Mouse (Mus musculus): ENCODE results near the gene Pecam1. TPM values are rescaled to one million over a fixed set of nuclear protein-coding genes. Genes with fewer than 3 reads are reported as not detected.

The Pecam1 gene
- polyA plus RNA-seq, 1 experiment from 2014 or later = 52.0 TPM

- WGBS (ENCODE audit: insufficient replicate concordance) = 69% methylated on average over 9 of the region's 9 CpGs
- no peak overlapping the region for H3K4me3 ChIP-seq (ENCODE audit: low read depth, low read length)
- no peaks in the 10 kb centered on the region for H3K9me3 ChIP-seq (replicated peaks; ENCODE audit: control insufficient read depth, low read length)
- no peak overlapping the region for H3K27ac ChIP-seq (ENCODE audit: low read depth, low read length)
- peaks cover 23% of the 10 kb centered on the region for H3K4me1 ChIP-seq (ENCODE audit: control insufficient read depth, insufficient read depth, low read length)
- H3K27me3 ChIP-seq (ENCODE audit: control insufficient read depth, insufficient read depth, low read length) = no peaks in the 10 kb centered on the region
- H3K9ac ChIP-seq (ENCODE audit: low read depth, low read length) = no peak overlapping the region
- H3K4me2 ChIP-seq = no peak overlapping the region
- ATAC-seq (replicated peaks; ENCODE audit: insufficient number of reproducible peaks, low FRiP score, low TSS enrichment) = no peak
- no peaks in the 10 kb centered on the region for H3K36me3 ChIP-seq (ENCODE audit: control insufficient read depth, insufficient read depth, low read length)
These were observed 45.9 kb downstream of the Pecam1 start for GRCm38 (mm10) chr11:106704399-106705111.

GRCm38 (mm10) chr11:106703931-106704330, 46.5 kb downstream of the Pecam1 start:
- no peaks in the 10 kb centered on the region for H3K9me3 ChIP-seq (replicated peaks; ENCODE audit: control insufficient read depth, low read length)
- no peaks in the 10 kb centered on the region for H3K27me3 ChIP-seq (ENCODE audit: control insufficient read depth, insufficient read depth, low read length)
- WGBS (ENCODE audit: insufficient replicate concordance) = 90% methylated on average over 7 of the region's 7 CpGs
- H3K9ac ChIP-seq (ENCODE audit: low read depth, low read length) = no peak overlapping the region
- H3K4me3 ChIP-seq (ENCODE audit: low read depth, low read length) = no peak overlapping the region
- no peak overlapping the region for H3K27ac ChIP-seq (ENCODE audit: low read depth, low read length)
- H3K4me2 ChIP-seq = no peak overlapping the region
- no peaks in the 10 kb centered on the region for H3K36me3 ChIP-seq (ENCODE audit: control insufficient read depth, insufficient read depth, low read length)
- ATAC-seq (replicated peaks; ENCODE audit: insufficient number of reproducible peaks, low FRiP score, low TSS enrichment) = no peak
- H3K4me1 ChIP-seq (ENCODE audit: control insufficient read depth, insufficient read depth, low read length) = peaks cover 20% of the 10 kb centered on the region

- Histone ChIP-seq H3K4me2 (no peak overlapping the region), H3K27ac (ENCODE audit: low read depth, low read length) (no peak overlapping the region), H3K27me3 (ENCODE audit: control insufficient read depth, insufficient read depth, low read length) (no peaks in the 10 kb centered on the region), H3K4me3 (ENCODE audit: low read depth, low read length) (no peak overlapping the region), H3K9ac (ENCODE audit: low read depth, low read length) (no peak overlapping the region), H3K9me3 (replicated peaks; ENCODE audit: control insufficient read depth, low read length) (no peaks in the 10 kb centered on the region), H3K36me3 (ENCODE audit: control insufficient read depth, insufficient read depth, low read length) (no peaks in the 10 kb centered on the region), H3K4me1 (ENCODE audit: control insufficient read depth, insufficient read depth, low read length) (peaks cover 13% of the 10 kb centered on the region)
- WGBS (ENCODE audit: insufficient replicate concordance) = 74% methylated on average over 3 of the region's 3 CpGs
- no peak for ATAC-seq (replicated peaks; ENCODE audit: insufficient number of reproducible peaks, low FRiP score, low TSS enrichment)
These were observed 47.8 kb downstream of the Pecam1 start for GRCm38 (mm10) chr11:106702584-106702983.

GRCm38 (mm10) chr11:106701589-106701988, 48.8 kb downstream of the Pecam1 start:
- WGBS (ENCODE audit: insufficient replicate concordance) = 64% methylated on average over 9 of the region's 9 CpGs
- Histone ChIP-seq H3K9ac (ENCODE audit: low read depth, low read length) (no peak overlapping the region), H3K4me2 (no peak overlapping the region), H3K36me3 (ENCODE audit: control insufficient read depth, insufficient read depth, low read length) (no peaks in the 10 kb centered on the region), H3K4me1 (ENCODE audit: control insufficient read depth, insufficient read depth, low read length) (peaks cover 7% of the 10 kb centered on the region), H3K4me3 (ENCODE audit: low read depth, low read length) (no peak overlapping the region), H3K9me3 (replicated peaks; ENCODE audit: control insufficient read depth, low read length) (no peaks in the 10 kb centered on the region), H3K27me3 (ENCODE audit: control insufficient read depth, insufficient read depth, low read length) (no peaks in the 10 kb centered on the region), H3K27ac (ENCODE audit: low read depth, low read length) (no peak overlapping the region)
- no peak for ATAC-seq (replicated peaks; ENCODE audit: insufficient number of reproducible peaks, low FRiP score, low TSS enrichment)

GRCm38 (mm10) chr11:106699083-106699482, 51.3 kb downstream of the Pecam1 start:
- H3K27me3 ChIP-seq (ENCODE audit: control insufficient read depth, insufficient read depth, low read length) = no peaks in the 10 kb centered on the region
- H3K9me3 ChIP-seq (replicated peaks; ENCODE audit: control insufficient read depth, low read length) = no peaks in the 10 kb centered on the region
- no peaks in the 10 kb centered on the region for H3K36me3 ChIP-seq (ENCODE audit: control insufficient read depth, insufficient read depth, low read length)
- no peak overlapping the region for H3K4me3 ChIP-seq (ENCODE audit: low read depth, low read length)
- H3K27ac ChIP-seq (ENCODE audit: low read depth, low read length) = no peak overlapping the region
- WGBS (ENCODE audit: insufficient replicate concordance) = 90% methylated on average over 9 of the region's 9 CpGs
- H3K9ac ChIP-seq (ENCODE audit: low read depth, low read length) = no peak overlapping the region
- ATAC-seq (replicated peaks; ENCODE audit: insufficient number of reproducible peaks, low FRiP score, low TSS enrichment) = no peak
- no peak overlapping the region for H3K4me2 ChIP-seq
- H3K4me1 ChIP-seq (ENCODE audit: control insufficient read depth, insufficient read depth, low read length) = no peaks in the 10 kb centered on the region

GRCm38 (mm10) chr11:106698289-106698688, 52.1 kb downstream of the Pecam1 start:
- Histone ChIP-seq H3K9me3 (replicated peaks; ENCODE audit: control insufficient read depth, low read length) (no peaks in the 10 kb centered on the region), H3K27ac (ENCODE audit: low read depth, low read length) (no peak overlapping the region), H3K4me1 (ENCODE audit: control insufficient read depth, insufficient read depth, low read length) (no peaks in the 10 kb centered on the region), H3K36me3 (ENCODE audit: control insufficient read depth, insufficient read depth, low read length) (no peaks in the 10 kb centered on the region), H3K4me2 (no peak overlapping the region), H3K27me3 (ENCODE audit: control insufficient read depth, insufficient read depth, low read length) (no peaks in the 10 kb centered on the region), H3K9ac (ENCODE audit: low read depth, low read length) (no peak overlapping the region), H3K4me3 (ENCODE audit: low read depth, low read length) (no peak overlapping the region)
- 84% methylated on average over 6 of the region's 6 CpGs for WGBS (ENCODE audit: insufficient replicate concordance)
- no peak for ATAC-seq (replicated peaks; ENCODE audit: insufficient number of reproducible peaks, low FRiP score, low TSS enrichment)

GRCm38 (mm10) chr11:106695917-106696316, 54.5 kb downstream of the Pecam1 start:
- WGBS (ENCODE audit: insufficient replicate concordance) = 90% methylated on average over 3 of the region's 3 CpGs
- ATAC-seq (replicated peaks; ENCODE audit: insufficient number of reproducible peaks, low FRiP score, low TSS enrichment) = no peak
- H3K36me3 ChIP-seq (ENCODE audit: control insufficient read depth, insufficient read depth, low read length) = no peaks in the 10 kb centered on the region

GRCm38 (mm10) chr11:106692890-106693289, 57.5 kb downstream of the Pecam1 start:
- Histone ChIP-seq H3K9me3 (replicated peaks; ENCODE audit: control insufficient read depth, low read length) (no peaks in the 10 kb centered on the region), H3K9ac (ENCODE audit: low read depth, low read length) (no peak overlapping the region), H3K36me3 (ENCODE audit: control insufficient read depth, insufficient read depth, low read length) (peaks cover 6% of the 10 kb centered on the region), H3K27ac (ENCODE audit: low read depth, low read length) (no peak overlapping the region), H3K4me2 (no peak overlapping the region), H3K4me1 (ENCODE audit: control insufficient read depth, insufficient read depth, low read length) (no peaks in the 10 kb centered on the region), H3K27me3 (ENCODE audit: control insufficient read depth, insufficient read depth, low read length) (no peaks in the 10 kb centered on the region), H3K4me3 (ENCODE audit: low read depth, low read length) (no peak overlapping the region)
- ATAC-seq (replicated peaks; ENCODE audit: insufficient number of reproducible peaks, low FRiP score, low TSS enrichment) = no peak
- WGBS (ENCODE audit: insufficient replicate concordance) = 61% methylated on average over 4 of the region's 4 CpGs

More at GRCm38 (mm10) chr11:106695917-106696316, 54.5 kb downstream of the Pecam1 start:
- Histone ChIP-seq H3K27me3 (ENCODE audit: control insufficient read depth, insufficient read depth, low read length) (no peaks in the 10 kb centered on the region), H3K9ac (ENCODE audit: low read depth, low read length) (no peak overlapping the region), H3K4me1 (ENCODE audit: control insufficient read depth, insufficient read depth, low read length) (no peaks in the 10 kb centered on the region), H3K9me3 (replicated peaks; ENCODE audit: control insufficient read depth, low read length) (no peaks in the 10 kb centered on the region), H3K4me2 (no peak overlapping the region), H3K4me3 (ENCODE audit: low read depth, low read length) (no peak overlapping the region), H3K27ac (ENCODE audit: low read depth, low read length) (no peak overlapping the region)

GRCm38 (mm10) chr11:106688375-106688774, 62.1 kb downstream of the Pecam1 start:
- H3K4me1 ChIP-seq (ENCODE audit: control insufficient read depth, insufficient read depth, low read length) = 0 out of 2 replicates have a peak, but pooled peaks cover 4% of the 10 kb centered on the region
- WGBS (ENCODE audit: insufficient replicate concordance) = 70% methylated on average over 5 of the region's 5 CpGs
- ATAC-seq (replicated peaks; ENCODE audit: insufficient number of reproducible peaks, low FRiP score, low TSS enrichment) = no peak

More at GRCm38 (mm10) chr11:106688375-106688774, 62.1 kb downstream of the Pecam1 start:
- H3K4me3 ChIP-seq (ENCODE audit: low read depth, low read length) = no peak overlapping the region
- H3K9me3 ChIP-seq (replicated peaks; ENCODE audit: control insufficient read depth, low read length) = no peaks in the 10 kb centered on the region
- H3K27me3 ChIP-seq (ENCODE audit: control insufficient read depth, insufficient read depth, low read length) = no peaks in the 10 kb centered on the region
- H3K4me2 ChIP-seq = no peak overlapping the region
- no peak overlapping the region for H3K27ac ChIP-seq (ENCODE audit: low read depth, low read length)
- H3K36me3 ChIP-seq (ENCODE audit: control insufficient read depth, insufficient read depth, low read length) = peaks cover 6% of the 10 kb centered on the region
- no peak overlapping the region for H3K9ac ChIP-seq (ENCODE audit: low read depth, low read length)
